Mouse (Mus musculus): ENCODE measurements around the gene Pold2. TPM values are rescaled to one million over a fixed set of nuclear protein-coding genes. Genes with fewer than 3 reads are reported as not detected.

Pold2 gene
- total and polyA plus RNA-seq, 3 experiments, result 136 to 285 (median 205) TPM

DNA sequence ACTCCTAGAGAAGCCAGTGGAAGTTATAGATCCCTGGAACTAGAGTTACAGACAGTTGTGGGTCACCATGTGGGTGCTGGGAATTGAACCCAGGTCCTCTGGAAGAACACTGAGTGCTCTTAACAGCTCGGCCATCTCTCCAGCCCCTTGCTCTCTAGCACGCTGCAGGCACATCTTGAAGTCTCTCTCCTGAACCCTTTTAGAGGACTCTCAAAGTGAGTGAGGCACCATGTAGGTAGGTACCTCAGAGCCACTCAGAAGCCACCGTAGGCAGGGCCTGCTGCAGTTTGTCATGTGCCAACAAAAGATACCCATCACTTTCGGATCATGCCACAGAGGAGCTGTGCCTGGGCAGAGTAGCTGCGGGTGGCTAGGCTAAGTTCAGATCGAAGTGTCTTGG lies 26.8 kb upstream of the Pold2 start:
- Histone ChIP-seq H3K27ac (ENCODE audit: insufficient read depth, low read depth) (no peak overlapping the region), H3K4me2 (ENCODE audit: insufficient read depth, low read depth, poor library complexity, severe bottlenecking) (no peak overlapping the region), H3K36me3 (replicated peaks in 1 of 2; ENCODE audit: control insufficient read depth in 1 of 2, insufficient read depth in 1 of 2, low read length in 1 of 2) (no peaks in the 10 kb centered on the region), H3K4me3 (replicated peaks in 1 of 3; ENCODE audit: low read depth in 2 of 3, low read length in 2 of 3, poor library complexity in 1 of 3) (no peak overlapping the region), H3K9me3 (replicated peaks; ENCODE audit: low read length) (no peaks in the 10 kb centered on the region), H3K9ac (ENCODE audit: insufficient read depth, low read depth) (no peak overlapping the region), H3K79me2 (replicated peaks; ENCODE audit: control insufficient read depth, extremely low read depth, insufficient read depth, poor library complexity, severe bottlenecking) (no peaks in the 10 kb centered on the region), H3K27me3 (replicated peaks) (peaks cover 3% of the 10 kb centered on the region), H3K4me1 (ENCODE audit: control insufficient read depth in 1 of 2, insufficient read depth in 2 of 2) (peaks cover 8 to 9% of the 10 kb centered on the region in 2 experiments; a peak in 2 of 4 replicates)
- dilution Hi-C loops (cut with MboI; ENCODE audit: extremely low pct_ligation_motif_present, extremely low pct_unique_long_range_greater_than_20kb, low sequenced_read_pairs), result no loop called here
- no peak for DNase-seq (ENCODE audit: extremely low read depth)
- in situ Hi-C loops (cut with MboI; ENCODE audit: low pct_ligation_motif_present, low pct_unique_long_range_greater_than_20kb, low sequenced_read_pairs), result no loop called here
- TF ChIP-seq MXI1 (IDR thresholded peaks at IDR 0.05; ENCODE audit: low read depth, low read length) (no peak), JUN (IDR thresholded peaks at IDR 0.05; ENCODE audit: insufficient read depth, low read depth, low read length) (no peak), MEF2A (IDR thresholded peaks at IDR 0.05; ENCODE audit: borderline replicate concordance, low read depth, low read length) (no peak), CTCF (conservative IDR thresholded peaks at IDR 0.05 in 1 of 2, IDR thresholded peaks at IDR 0.05 in 1 of 2; ENCODE audit: low read depth in 2 of 2, low read length in 2 of 2) (no peak), ZKSCAN1 (IDR thresholded peaks at IDR 0.05; ENCODE audit: borderline replicate concordance, low read depth, low read length) (no peak), TCF12 (IDR thresholded peaks at IDR 0.05; ENCODE audit: low read depth, low read length) (no peak), NELFE (IDR thresholded peaks at IDR 0.05; ENCODE audit: low read depth, low read length) (no peak), NRF1 (IDR thresholded peaks at IDR 0.05; ENCODE audit: low read depth, low read length) (no peak), SIN3A (IDR thresholded peaks at IDR 0.05; ENCODE audit: low read length) (no peak), HCFC1 (IDR thresholded peaks at IDR 0.05; ENCODE audit: low read depth, low read length) (no peak), GABPA (IDR thresholded peaks at IDR 0.05; ENCODE audit: insufficient replicate concordance, low read depth, low read length) (no peak), ZNF384 (IDR thresholded peaks at IDR 0.05; ENCODE audit: low read depth, low read length) (no peak), MAX (IDR thresholded peaks at IDR 0.05; ENCODE audit: low read length) (no peak), UBTF (IDR thresholded peaks at IDR 0.05; ENCODE audit: low read depth, low read length) (no peak), CHD2 (IDR thresholded peaks at IDR 0.05; ENCODE audit: low read length) (no peak), SMC3 (IDR thresholded peaks at IDR 0.05; ENCODE audit: low read depth, low read length) (no peak), ZMIZ1 (IDR thresholded peaks at IDR 0.05; ENCODE audit: low read depth, low read length) (no peak)

DNA sequence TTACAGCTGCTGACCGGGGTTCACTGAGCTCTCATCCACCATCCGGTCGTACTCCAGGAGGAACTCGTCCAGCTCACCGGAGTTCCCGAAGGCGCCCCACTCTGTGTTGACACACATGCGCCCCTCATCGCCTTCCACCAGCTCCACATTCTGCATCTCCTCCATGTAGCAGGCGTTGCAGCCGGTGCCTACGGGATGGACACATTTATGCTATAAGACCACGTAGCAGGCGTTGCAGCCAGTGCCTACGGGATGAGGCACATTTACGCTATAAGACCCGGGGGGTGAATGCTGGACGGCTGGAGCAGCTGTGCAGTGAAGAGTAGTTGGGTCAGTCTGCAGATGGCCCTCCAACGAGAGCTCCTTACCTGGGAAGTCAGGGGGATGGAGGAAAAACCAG lies 26.3 kb upstream of the Pold2 start:
- peaks cover 3% of the 10 kb centered on the region for H3K27me3 ChIP-seq (replicated peaks)
- no peak overlapping the region for H3K27ac ChIP-seq (ENCODE audit: insufficient read depth, low read depth)
- H3K4me1 ChIP-seq (ENCODE audit: control insufficient read depth in 1 of 2, insufficient read depth in 2 of 2), result peaks cover 8 to 9% of the 10 kb centered on the region in 2 experiments; a peak in 2 of 4 replicates

More for the DNA sequence above, 26.3 kb upstream of the Pold2 start:
- no peak for TF ChIP-seq USF1 (IDR thresholded peaks at IDR 0.05; ENCODE audit: low read depth, low read length)
- Histone ChIP-seq H3K9me3 (replicated peaks; ENCODE audit: low read length) (no peaks in the 10 kb centered on the region), H3K4me3 (replicated peaks in 1 of 3; ENCODE audit: low read depth in 2 of 3, low read length in 2 of 3, poor library complexity in 1 of 3) (no peak overlapping the region), H3K79me2 (replicated peaks; ENCODE audit: control insufficient read depth, extremely low read depth, insufficient read depth, poor library complexity, severe bottlenecking) (no peaks in the 10 kb centered on the region), H3K4me2 (ENCODE audit: insufficient read depth, low read depth, poor library complexity, severe bottlenecking) (no peak overlapping the region), H3K9ac (ENCODE audit: insufficient read depth, low read depth) (no peak overlapping the region), H3K36me3 (replicated peaks in 1 of 2; ENCODE audit: control insufficient read depth in 1 of 2, insufficient read depth in 1 of 2, low read length in 1 of 2) (no peaks in the 10 kb centered on the region)
- dilution Hi-C loops (cut with MboI; ENCODE audit: extremely low pct_ligation_motif_present, extremely low pct_unique_long_range_greater_than_20kb, low sequenced_read_pairs), result no loop called here
- DNase-seq (ENCODE audit: extremely low read depth), result no peak
- in situ Hi-C loops (cut with MboI; ENCODE audit: low pct_ligation_motif_present, low pct_unique_long_range_greater_than_20kb, low sequenced_read_pairs), result no loop called here
